Mouse (Mus musculus): ENCODE data around the gene 2900026A02Rik.

Gene 2900026A02Rik

DNA sequence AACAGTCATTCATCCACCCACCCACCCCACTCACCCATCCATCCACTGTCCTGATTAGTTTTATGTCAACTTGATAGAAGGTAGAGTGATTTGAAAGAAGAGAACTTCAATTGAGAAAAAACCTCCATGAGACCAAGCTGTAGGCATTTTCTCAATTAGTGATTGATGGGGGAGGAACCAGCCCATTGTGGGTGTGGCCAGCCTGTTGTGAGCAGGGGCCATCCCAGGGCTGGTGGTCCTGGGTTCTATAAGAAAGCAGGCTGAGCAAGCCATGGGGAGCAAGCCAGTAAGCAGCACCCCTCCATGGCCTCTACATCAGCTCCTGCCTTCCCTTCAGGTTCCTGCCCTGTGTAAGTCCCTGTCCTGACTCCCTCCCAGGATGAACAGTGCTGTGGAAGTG, 151.0 kb downstream of the 2900026A02Rik start, which contains the start of gene Crybb2:
Gene Crybb2 (minus strand): TSS at position 101 of the 400 bp plus-strand sequence.
- in situ Hi-C loops (cut with MboI, MseI): no loop called here

DNA sequence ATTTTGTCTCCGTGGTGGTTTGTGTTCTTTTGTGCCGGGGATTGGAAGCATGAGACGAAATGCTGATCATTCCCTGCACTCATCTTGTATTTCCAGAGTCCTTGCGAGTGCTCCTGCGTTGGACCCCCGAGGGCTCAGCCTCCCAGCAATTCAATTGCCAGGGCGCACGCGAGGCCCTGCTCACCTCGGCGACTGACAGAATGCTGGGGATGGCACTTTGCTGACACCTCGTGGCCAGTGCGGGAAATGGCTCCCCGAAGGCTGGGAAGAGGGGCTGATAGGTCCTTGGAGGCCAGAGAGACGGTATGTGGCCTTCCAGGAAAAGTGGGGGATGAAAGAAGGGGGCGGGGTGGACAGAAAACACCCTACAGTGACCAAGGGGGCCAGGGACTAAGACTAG, 166.7 kb downstream of the 2900026A02Rik start:
- in situ Hi-C loops (cut with MboI, MseI): no loop called here

DNA sequence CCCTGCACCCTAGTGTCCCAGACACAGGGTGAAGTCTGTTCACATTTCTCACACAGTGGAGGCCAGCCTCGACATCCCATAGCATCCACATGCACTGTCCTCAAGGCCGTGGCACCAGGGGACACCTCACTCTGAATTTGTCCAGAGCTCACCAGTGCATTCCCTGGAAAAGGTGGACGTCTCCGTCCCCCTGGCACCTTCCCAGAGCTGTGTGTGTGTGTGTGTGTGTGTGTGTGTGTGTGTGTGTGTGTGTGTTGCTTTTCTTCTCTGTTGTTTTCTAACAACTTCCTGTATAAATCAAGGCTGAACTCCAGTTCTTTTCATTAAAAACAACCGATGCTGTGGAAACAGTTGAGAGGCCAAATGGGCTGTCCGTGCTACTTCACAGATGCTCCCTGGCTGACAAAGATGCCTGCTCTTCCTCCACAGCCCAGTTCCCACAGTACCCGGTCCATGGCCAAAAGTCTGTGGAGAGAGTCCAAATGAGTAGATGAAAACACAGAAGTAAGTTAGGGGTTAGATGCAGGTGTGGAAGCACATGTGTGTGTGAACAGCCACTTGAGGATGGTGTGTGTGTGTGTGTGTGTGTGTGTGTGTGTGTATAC, 170.4 kb downstream of the 2900026A02Rik start:
- in situ Hi-C loops (cut with MboI, MseI): no loop called here

DNA sequence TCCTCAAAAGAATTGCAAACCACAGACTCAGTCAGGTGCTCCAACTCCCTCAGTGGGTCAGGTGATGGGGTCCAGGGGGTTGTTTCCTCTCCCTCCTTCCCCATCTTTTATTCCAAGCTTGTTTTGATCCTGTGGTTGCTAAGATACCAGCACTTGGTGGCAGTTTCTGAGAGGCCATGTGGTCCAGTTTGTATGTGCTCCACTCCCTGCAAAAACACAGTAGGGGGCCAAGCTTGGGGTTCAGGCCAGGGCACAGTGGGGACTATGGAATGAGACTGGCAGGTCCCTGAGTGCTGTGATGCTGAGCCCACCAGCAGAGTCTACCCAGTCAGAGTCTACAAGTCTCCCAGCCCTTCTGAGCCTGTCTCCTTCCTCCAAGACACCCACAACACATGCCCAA, 171.2 kb downstream of the 2900026A02Rik start:
- in situ Hi-C loops (cut with MboI, MseI): no loop called here

DNA sequence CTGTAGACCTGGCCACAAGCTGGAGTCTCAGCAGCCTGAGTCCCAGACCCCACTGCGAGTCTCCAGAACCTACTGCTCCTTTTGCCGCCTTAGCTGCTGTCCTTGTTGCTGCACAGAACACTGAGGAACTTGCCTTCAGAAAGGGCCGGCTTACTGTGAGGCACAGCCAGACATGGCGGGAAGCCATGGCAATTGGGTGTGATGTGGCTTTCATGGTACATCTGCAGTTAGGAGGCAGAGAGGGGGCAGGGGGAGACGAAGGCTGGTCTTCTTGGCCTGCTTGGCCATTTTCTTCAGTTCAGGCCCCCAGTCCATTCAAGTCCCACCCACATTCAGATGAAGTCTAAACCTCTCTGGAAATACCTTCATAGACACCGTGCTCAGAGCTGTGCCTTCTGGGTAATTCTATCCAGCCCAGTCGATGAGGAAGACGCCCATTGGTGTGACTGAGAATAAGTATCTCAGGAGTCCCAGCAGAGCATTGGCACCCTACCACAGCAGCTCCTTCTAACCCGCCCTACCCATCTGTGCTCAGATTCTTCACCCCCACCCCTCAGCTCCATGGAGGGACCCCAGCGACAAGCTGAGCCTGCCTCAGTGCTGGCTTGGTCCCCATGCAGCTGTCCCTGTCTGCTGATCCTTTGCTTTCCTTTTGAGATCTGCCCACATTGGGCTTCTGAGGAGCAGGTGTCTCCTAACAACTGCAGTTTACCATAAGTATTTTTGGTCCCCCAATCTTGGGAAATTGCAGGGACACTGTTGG, 175.3 kb downstream of the 2900026A02Rik start:
- in situ Hi-C loops (cut with MboI, MseI): no loop called here

DNA sequence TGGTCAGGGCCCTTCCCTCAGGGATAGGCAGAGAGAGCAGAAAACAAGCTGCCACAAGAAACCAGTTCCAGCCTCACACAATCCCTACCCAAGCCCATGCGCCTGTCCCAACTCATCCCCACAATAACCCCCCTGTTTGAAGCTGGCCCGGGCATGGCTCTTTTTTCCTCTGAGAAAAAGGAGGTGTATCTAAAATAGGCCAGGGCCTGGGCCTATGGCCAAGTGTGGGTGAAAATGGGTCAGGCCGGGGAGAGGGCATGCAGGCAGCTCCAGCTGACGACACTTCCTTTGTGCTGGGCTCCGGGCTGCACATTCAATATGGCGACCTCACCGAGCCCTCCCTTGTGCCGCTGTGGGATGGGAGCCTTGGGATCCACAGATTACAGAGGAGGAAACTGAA, 177.5 kb downstream of the 2900026A02Rik start:
- in situ Hi-C loops (cut with MboI, MseI): no loop called here

DNA sequence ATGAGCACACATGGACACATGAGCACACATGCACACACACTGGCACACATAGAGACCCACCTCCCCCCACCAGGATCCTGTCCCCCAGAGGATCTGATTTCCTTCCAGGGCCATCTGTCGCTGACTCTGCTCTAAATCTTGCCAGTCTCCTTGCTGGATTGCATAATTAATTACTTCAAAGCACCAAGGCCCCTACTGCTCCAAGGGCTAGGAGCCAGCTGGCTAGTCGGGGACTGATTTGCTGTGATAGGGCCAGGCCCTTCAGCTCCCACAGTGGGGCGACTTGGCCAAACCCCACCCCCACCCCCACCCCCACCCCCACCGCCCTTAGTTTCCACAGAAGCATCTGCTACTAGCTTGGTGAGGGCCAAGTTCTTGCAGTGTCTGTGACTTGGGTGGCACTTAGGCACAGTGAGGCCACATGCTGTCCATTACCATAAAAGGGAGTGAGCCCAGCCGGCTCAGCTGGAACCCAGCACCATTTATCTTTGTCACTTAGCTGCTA, 179.4 kb downstream of the 2900026A02Rik start:
- in situ Hi-C loops (cut with MboI, MseI): no loop called here

DNA sequence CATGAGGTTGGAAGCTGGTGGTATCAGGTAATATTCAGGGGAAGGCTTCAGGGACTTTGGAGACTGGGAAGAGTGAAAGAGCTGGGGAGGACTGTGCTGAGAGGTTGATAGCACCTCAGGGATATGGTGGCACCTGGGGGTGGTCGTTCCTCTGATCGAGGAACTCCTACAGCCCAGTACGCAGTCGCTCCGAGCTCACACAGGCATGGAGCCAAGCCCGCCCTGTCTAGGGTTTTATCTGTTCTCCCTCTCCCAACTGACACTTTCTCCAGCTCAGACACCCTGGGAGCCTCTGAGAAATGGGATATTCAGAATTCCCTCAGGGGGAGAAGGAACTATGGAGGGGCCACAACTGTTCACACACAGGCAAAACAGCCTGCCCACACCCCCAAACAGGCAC, 180.3 kb downstream of the 2900026A02Rik start:
- in situ Hi-C loops (cut with MboI, MseI): no loop called here

DNA sequence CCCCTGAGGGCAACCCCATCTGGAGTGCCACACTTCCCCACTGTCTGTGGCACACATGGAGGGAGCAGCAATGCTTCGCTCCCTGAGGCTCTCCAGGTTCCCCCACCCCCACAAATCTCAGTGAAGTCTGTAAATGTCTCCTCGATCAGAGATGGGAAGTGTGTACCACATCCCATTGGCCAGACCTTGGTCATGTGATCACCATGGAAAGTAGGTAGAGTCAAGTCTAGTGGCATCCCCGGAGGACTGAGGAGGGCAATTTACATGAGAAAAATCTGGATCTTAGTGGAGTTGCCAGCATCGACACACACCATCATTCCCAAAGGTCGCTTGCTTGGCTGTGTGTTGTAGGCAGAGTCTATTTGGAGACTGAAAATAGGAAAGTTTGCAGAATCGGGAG, 182.4 kb downstream of the 2900026A02Rik start:
- in situ Hi-C loops (cut with MboI, MseI): no loop called here
